Mouse (Mus musculus): ENCODE data around the gene Npl. TPM values are rescaled to one million over a fixed set of nuclear protein-coding genes. Genes with fewer than 3 reads are reported as not detected.
A peak's percentile ranks its signal among the peaks of the same experiment; 100 is the strongest.
"Not testable (repeated sequence)": the region's sequence is repeated elsewhere in the genome, so short reads cannot be mapped to it uniquely, and the experiment has no call there.

The Npl gene
- total RNA-seq, 1 experiment from 2014 or later: not detected

GRCm38 (mm10) chr1:153493931-153494330 lies 55.9 kb downstream of the Npl start:
- no peak for ATAC-seq (ENCODE audit: extremely low read depth, insufficient number of reproducible peaks, low FRiP score, poor library complexity, severe bottlenecking)

- ATAC-seq (ENCODE audit: extremely low read depth, insufficient number of reproducible peaks, low FRiP score, poor library complexity, severe bottlenecking): no peak
Measured at GRCm38 (mm10) chr1:153493338-153493737, 56.5 kb downstream of the Npl start.

DNA sequence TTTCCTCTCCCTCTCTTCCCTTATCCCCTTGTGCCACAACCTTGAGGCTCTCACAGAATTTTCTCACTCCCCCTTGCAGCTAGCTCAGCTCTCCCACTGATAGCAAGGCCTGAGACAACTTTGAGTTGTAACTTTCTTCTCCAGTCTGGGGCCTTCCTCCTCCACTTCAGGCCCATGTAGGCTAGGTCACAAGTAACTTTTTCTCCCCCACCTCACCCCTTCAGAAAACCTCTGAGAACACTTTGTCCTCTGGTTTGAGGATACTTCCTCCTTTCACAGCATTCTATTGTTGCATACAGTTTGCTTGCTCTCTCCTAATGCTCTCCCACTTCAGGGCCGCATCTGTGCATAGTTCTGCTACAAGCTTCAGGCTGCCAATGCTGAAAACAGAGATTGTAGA lies 58.0 kb downstream of the Npl start:
- no peak; the same call in 1 of the 2 replicates for ATAC-seq (ENCODE audit: extremely low read depth, insufficient number of reproducible peaks, low FRiP score, poor library complexity, severe bottlenecking)

DNA sequence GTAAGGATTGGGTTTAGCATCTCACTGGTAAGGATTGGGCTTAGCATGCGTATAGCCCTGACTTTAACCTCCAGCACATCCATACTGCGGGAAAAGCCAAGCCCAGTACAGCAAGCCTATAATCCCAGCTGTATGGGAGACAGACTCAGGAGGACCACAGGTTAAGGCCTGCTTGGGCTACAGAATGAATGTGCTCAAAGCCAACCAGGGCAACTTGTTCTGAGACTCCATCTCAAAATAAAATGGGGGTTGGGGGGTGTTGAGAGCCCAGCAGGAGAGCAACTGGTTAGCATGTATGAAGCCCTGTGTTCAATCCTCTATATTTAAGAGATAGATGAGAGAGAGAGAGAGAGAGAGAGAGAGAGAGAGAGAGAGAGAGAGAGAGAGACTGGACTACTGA lies 58.5 kb downstream of the Npl start:
- no peak for ATAC-seq (ENCODE audit: extremely low read depth, insufficient number of reproducible peaks, low FRiP score, poor library complexity, severe bottlenecking)

- ATAC-seq (ENCODE audit: extremely low read depth, insufficient number of reproducible peaks, low FRiP score, poor library complexity, severe bottlenecking): no peak
Measured at GRCm38 (mm10) chr1:153489963-153490362, 59.9 kb downstream of the Npl start.

DNA sequence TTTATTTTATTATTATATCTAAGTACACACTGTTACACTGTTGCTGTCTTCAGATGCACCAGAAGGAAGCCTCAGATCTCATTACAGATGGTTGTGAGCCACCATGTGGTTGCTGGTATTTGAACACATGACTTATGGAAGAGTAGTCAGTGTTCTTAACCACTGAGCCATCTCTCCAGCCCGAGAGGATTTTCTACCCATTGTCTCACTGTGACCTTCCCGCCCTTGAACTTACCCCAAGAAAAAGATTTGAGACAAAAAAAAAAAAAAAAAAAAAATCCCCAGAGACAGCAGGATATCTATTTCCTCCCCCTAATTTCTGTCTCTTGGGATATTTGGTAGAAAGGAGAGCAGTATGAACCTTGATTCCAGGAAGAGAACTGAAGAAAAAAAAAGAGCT lies 60.3 kb downstream of the Npl start:
- no peak for ATAC-seq (ENCODE audit: extremely low read depth, insufficient number of reproducible peaks, low FRiP score, poor library complexity, severe bottlenecking)

DNA sequence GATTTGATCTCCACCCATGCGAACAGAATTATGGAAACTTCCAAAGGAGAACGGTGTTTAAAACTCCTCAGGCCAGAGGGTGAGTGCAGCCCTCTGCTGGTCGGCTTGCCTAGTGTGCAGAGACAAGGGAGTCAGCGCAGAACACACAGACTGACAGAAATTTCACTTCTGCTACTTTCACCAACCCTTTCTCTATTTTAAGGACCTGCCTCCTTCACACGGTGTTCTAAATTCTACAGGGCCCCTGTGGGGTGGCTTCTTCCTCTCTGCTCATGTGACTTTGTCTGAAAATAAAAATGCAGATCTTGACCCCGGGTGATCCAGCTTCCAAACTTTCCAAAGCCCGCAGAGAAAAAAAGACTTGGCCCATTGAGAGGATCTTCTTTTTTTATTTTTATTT lies 60.7 kb downstream of the Npl start:
- peak; percentile 72 for ATAC-seq (ENCODE audit: extremely low read depth, insufficient number of reproducible peaks, low FRiP score, poor library complexity, severe bottlenecking)

DNA sequence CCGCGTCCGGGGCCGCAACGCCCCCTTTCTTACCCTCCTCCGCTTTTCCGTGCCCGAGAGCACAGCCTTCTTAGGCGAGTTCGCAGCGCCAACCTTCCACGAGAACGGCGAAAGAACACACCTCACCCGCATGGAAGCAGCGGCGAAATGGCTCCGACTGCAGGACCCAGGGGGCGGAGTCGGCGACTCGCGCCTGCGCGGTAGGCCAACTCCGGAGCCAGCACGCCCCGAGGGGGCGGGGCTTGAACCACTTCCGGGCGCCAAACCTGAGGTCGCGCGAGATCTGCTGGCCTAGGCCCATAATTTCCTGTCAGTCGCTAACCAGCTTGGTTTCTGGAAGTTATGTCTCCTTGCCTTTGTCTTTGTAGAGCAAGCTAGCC lies 62.4 kb downstream of the Npl start, which contains the start of gene Dhx9:
Dhx9 (minus strand) TSS at position 161 of the 380 bp plus-strand sequence.
- peak; percentile 81 for ATAC-seq (ENCODE audit: extremely low read depth, insufficient number of reproducible peaks, low FRiP score, poor library complexity, severe bottlenecking)

- peak; percentile 14; the same call in 1 of the 2 replicates for ATAC-seq (ENCODE audit: extremely low read depth, insufficient number of reproducible peaks, low FRiP score, poor library complexity, severe bottlenecking)
Measured at GRCm38 (mm10) chr1:153486767-153487499, 62.9 kb downstream of the Npl start.

DNA sequence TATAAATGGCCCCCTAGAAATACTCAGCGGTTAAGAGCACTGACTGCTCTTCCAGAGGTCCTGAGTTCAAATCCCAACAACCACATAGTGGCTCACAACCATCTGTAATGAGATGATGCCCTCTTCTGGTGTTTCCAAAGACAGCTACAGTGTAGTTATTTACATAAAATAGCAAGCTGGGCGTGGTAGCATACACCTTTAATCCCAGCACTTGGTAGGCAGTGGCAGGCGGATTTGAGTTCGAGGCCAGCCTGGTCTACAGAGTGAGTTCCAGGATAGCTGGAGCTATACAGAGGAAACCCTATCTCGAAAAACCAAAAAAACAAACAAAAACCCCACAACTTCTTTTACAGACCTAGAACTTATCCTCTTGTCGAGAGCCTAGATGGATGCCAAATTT lies 63.7 kb downstream of the Npl start:
- not testable (repeated sequence) for ATAC-seq (ENCODE audit: extremely low read depth, insufficient number of reproducible peaks, low FRiP score, poor library complexity, severe bottlenecking)

DNA sequence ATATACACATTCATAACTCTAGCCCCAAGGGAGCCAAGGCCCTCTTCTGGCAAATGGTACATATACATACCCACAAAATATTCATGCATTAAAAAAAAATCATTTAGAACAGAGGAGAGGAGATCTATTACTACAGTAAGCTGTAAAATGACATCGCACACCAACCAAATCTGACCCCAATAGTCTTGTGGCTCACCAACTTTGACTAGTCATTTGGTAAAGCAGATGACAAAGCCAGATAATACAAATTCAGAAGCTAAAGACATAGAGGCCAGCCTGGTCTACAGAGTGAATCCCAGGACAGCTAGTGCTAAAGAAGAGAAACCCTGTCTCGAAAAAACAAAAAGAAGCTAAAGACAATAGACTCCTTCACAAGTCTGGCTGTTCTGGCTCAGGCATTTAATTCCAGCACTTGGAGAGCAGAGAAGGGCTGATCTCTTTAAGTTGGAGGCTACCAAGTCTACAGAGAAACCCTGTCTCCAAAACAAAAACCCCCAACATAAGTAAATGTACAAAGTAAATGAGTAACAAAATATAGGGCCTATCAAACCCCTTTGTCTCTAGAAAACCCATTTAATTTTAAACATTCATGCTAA lies 64.5 kb downstream of the Npl start:
- no peak for ATAC-seq (ENCODE audit: extremely low read depth, insufficient number of reproducible peaks, low FRiP score, poor library complexity, severe bottlenecking)

DNA sequence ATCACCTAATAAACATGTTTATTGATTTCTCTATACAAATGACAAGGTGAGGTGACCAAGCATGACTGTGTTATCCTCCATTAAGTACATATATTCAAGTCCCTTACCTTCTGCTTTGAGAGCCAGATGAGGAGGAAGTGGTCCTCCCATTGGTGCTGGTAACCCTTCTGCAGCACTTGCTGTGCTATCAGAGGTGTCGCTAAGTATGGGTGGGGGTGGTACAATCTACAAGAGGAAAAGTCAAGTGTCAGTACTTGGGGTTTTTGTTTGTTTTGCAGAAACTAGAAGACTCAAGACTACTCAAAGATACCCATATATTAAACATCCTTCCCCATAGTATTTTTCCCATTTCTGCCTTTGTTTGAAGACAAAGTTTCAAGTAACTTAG lies 68.8 kb downstream of the Npl start:
- no peak for ATAC-seq (ENCODE audit: extremely low read depth, insufficient number of reproducible peaks, low FRiP score, poor library complexity, severe bottlenecking)

- peak; percentile 85 for ATAC-seq (ENCODE audit: extremely low read depth, insufficient number of reproducible peaks, low FRiP score, poor library complexity, severe bottlenecking)
Measured at GRCm38 (mm10) chr1:153480386-153481024, 69.3 kb downstream of the Npl start.

DNA sequence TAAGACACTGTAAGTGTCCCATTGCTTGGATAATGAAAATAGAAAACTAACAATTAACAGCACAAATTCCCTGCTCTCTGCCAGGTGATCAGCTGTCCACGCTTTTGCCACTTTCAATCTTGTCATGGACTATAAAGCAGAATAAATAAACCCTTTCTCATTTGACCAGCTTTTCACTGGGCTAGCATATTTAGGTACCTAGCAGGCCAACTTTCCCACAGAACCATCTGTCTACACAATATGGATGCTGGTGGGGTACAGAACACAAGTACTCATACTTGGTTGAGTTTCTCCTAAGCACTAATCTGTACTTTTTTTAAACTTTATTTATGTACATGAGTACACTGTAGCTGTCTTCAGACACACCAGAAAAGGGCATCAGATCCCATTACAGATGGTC lies 70.5 kb downstream of the Npl start:
- ATAC-seq (ENCODE audit: extremely low read depth, insufficient number of reproducible peaks, low FRiP score, poor library complexity, severe bottlenecking): no peak

GRCm38 (mm10) chr1:153461796-153462195 lies 88.0 kb downstream of the Npl start:
- no peak for ATAC-seq (ENCODE audit: extremely low read depth, insufficient number of reproducible peaks, low FRiP score, poor library complexity, severe bottlenecking)

GRCm38 (mm10) chr1:153456137-153456536 lies 93.7 kb downstream of the Npl start:
- no peak for ATAC-seq (ENCODE audit: extremely low read depth, insufficient number of reproducible peaks, low FRiP score, poor library complexity, severe bottlenecking)

DNA sequence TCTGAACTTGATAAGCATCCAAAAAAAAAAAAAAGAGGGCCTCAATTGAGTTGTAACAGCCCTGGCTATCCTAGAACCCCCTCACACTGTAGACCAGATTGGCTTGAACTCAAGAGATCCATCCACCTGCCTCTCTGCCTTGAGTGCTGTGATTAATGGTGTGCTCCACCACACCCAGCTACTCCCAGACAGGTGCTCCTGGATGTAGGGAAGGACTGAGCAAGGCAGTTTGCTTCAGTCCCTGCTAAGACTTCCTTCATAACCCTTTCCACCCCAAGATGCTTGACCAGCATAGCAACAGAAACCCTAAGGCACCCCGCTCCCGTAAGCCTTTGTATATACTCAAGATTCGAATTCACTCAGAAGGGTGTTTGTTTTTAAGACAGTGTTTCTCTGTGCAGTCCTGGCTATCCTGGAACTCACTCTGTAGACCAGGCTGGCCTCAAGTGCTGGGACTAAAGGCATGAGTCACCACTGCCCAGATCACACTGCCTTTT lies 96.7 kb downstream of the Npl start:
- no peak for ATAC-seq (ENCODE audit: extremely low read depth, insufficient number of reproducible peaks, low FRiP score, poor library complexity, severe bottlenecking)

Measured in neutrophil, adult 5-6 weeks (primary cell).